Mouse (Mus musculus): Measurements from ENCODE around the gene Galnt18. TPM values are rescaled to one million over a fixed set of nuclear protein-coding genes. Genes with fewer than 3 reads are reported as not detected.
A peak's percentile ranks its signal among the peaks of the same experiment; 100 is the strongest.

The Galnt18 gene
- total and polyA plus RNA-seq, 2 experiments from 2014 or later: 16.5 to 27.1 TPM

- no peak overlapping the region for H3K4me2 ChIP-seq (ENCODE audit: low read depth, low read length)
- 46% methylated on average over 7 of the region's 7 CpGs for WGBS
- H3K27ac ChIP-seq (ENCODE audit: low read depth): no peak overlapping the region
- H3K36me3 ChIP-seq (replicated peaks; ENCODE audit: control insufficient read depth, insufficient read depth, low read length): no peaks in the 10 kb centered on the region
- DNase-seq (ENCODE audit: low spot score) (no peak), ATAC-seq (ENCODE audit: insufficient read depth, low read depth) (no peak)
- H3K4me1 ChIP-seq (ENCODE audit: control insufficient read depth, insufficient read depth): peaks cover 16% of the 10 kb centered on the region
- no peaks in the 10 kb centered on the region for H3K9me3 ChIP-seq (replicated peaks; ENCODE audit: control insufficient read depth, low read length)
- H3K27me3 ChIP-seq (ENCODE audit: control insufficient read depth, insufficient read depth, low read length): no peaks in the 10 kb centered on the region
- no peak overlapping the region for H3K9ac ChIP-seq (replicated peaks; ENCODE audit: low read depth, low read length)
- H3K4me3 ChIP-seq (ENCODE audit: low read depth, low read length): no peak overlapping the region
- no peak for TF ChIP-seq EP300 (IDR thresholded peaks at IDR 0.05; ENCODE audit: low read depth)
- TF ChIP-seq CTCF (IDR thresholded peaks at IDR 0.05; ENCODE audit: low read depth): no peak
Observed at GRCm38 (mm10) chr7:111724730-111725129, 55.0 kb downstream of the Galnt18 start.

- Histone ChIP-seq H3K4me3 (ENCODE audit: low read depth, low read length) (no peak overlapping the region), H3K4me1 (ENCODE audit: control insufficient read depth, insufficient read depth) (peaks cover 16% of the 10 kb centered on the region), H3K27ac (ENCODE audit: low read depth) (no peak overlapping the region), H3K4me2 (ENCODE audit: low read depth, low read length) (no peak overlapping the region), H3K36me3 (replicated peaks; ENCODE audit: control insufficient read depth, insufficient read depth, low read length) (no peaks in the 10 kb centered on the region), H3K27me3 (ENCODE audit: control insufficient read depth, insufficient read depth, low read length) (no peaks in the 10 kb centered on the region), H3K9me3 (replicated peaks; ENCODE audit: control insufficient read depth, low read length) (no peaks in the 10 kb centered on the region), H3K9ac (replicated peaks; ENCODE audit: low read depth, low read length) (no peak overlapping the region)
- ATAC-seq (ENCODE audit: insufficient read depth, low read depth) (no peak), DNase-seq (ENCODE audit: low spot score) (no peak)
- 83% methylated on average over 4 of the region's 4 CpGs for WGBS
- TF ChIP-seq CTCF (IDR thresholded peaks at IDR 0.05; ENCODE audit: low read depth) (no peak), EP300 (IDR thresholded peaks at IDR 0.05; ENCODE audit: low read depth) (no peak)
Observed at GRCm38 (mm10) chr7:111724004-111724403, 55.8 kb downstream of the Galnt18 start.

- Histone ChIP-seq H3K4me2 (ENCODE audit: low read depth, low read length) (no peak overlapping the region), H3K27ac (ENCODE audit: low read depth) (peak overlapping the region; percentile 73), H3K27me3 (ENCODE audit: control insufficient read depth, insufficient read depth, low read length) (no peaks in the 10 kb centered on the region), H3K9me3 (replicated peaks; ENCODE audit: control insufficient read depth, low read length) (no peaks in the 10 kb centered on the region), H3K9ac (replicated peaks; ENCODE audit: low read depth, low read length) (no peak overlapping the region), H3K4me1 (ENCODE audit: control insufficient read depth, insufficient read depth) (peaks cover 16% of the 10 kb centered on the region), H3K36me3 (replicated peaks; ENCODE audit: control insufficient read depth, insufficient read depth, low read length) (no peaks in the 10 kb centered on the region), H3K4me3 (ENCODE audit: low read depth, low read length) (no peak overlapping the region)
- ATAC-seq (ENCODE audit: insufficient read depth, low read depth) (no peak), DNase-seq (ENCODE audit: low spot score) (no peak)
- 79% methylated on average over 5 of the region's 5 CpGs for WGBS
- TF ChIP-seq CTCF (IDR thresholded peaks at IDR 0.05; ENCODE audit: low read depth): no peak
- no peak for TF ChIP-seq EP300 (IDR thresholded peaks at IDR 0.05; ENCODE audit: low read depth)
Observed at GRCm38 (mm10) chr7:111721308-111721698, 58.5 kb downstream of the Galnt18 start.

DNA sequence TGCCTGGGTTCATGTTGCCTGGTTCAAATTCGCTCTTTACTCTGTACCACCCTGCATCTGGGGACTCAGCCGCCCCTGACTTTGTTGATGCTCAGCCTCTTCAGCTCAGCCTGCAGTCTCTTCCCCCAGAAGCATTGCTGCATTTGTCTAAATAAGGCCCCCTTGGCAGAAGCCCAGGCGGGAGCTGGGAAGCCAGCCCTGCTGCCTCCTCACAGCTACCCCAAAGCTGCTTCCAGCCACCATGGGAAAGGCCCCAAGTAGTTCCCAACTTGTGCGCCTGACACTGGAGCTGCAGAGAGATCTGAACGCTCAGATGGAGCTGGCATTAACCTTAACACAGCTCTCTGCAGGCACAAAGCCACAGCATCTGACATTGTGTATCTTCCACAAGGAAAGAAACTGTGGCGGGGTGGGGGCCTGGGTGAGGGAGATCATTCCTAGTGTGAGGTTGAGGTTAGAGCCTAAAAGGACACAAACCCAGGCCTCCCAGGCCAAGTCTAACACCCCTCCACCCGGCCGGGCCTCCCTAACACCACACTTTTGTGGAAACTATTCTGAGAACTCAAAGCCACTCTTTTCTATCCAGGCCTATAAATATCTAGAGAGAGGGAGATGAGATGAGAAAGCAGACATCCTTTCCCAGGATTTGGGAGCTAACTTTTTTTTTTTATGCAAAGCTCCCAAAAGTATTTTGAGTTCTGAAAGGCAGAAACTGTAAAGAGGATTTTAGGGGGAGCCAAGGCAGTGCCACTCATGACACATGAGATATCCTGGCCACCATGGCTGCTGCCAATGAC is 59.1 kb downstream of the Galnt18 start:
- no peak overlapping the region for H3K4me2 ChIP-seq (ENCODE audit: low read depth, low read length)
- no peaks in the 10 kb centered on the region for H3K27me3 ChIP-seq (ENCODE audit: control insufficient read depth, insufficient read depth, low read length)
- H3K36me3 ChIP-seq (replicated peaks; ENCODE audit: control insufficient read depth, insufficient read depth, low read length): no peaks in the 10 kb centered on the region
- no peak overlapping the region for H3K4me3 ChIP-seq (ENCODE audit: low read depth, low read length)
- ATAC-seq (ENCODE audit: insufficient read depth, low read depth): no peak
- no peaks in the 10 kb centered on the region for H3K9me3 ChIP-seq (replicated peaks; ENCODE audit: control insufficient read depth, low read length)
- TF ChIP-seq EP300 (IDR thresholded peaks at IDR 0.05; ENCODE audit: low read depth) (no peak), CTCF (IDR thresholded peaks at IDR 0.05; ENCODE audit: low read depth) (no peak)
- no peak for DNase-seq (ENCODE audit: low spot score)
- WGBS: 38% methylated on average over 8 of the region's 8 CpGs
- peaks cover 16% of the 10 kb centered on the region for H3K4me1 ChIP-seq (ENCODE audit: control insufficient read depth, insufficient read depth)
- H3K9ac ChIP-seq (replicated peaks; ENCODE audit: low read depth, low read length): no peak overlapping the region
- H3K27ac ChIP-seq (ENCODE audit: low read depth): peak overlapping the region; percentile 73

- no peak overlapping the region for H3K4me2 ChIP-seq (ENCODE audit: low read depth, low read length)
- H3K9ac ChIP-seq (replicated peaks; ENCODE audit: low read depth, low read length): no peak overlapping the region
- H3K4me1 ChIP-seq (ENCODE audit: control insufficient read depth, insufficient read depth): peaks cover 16% of the 10 kb centered on the region
- H3K27ac ChIP-seq (ENCODE audit: low read depth): no peak overlapping the region
- no peak for TF ChIP-seq EP300 (IDR thresholded peaks at IDR 0.05; ENCODE audit: low read depth)
- H3K4me3 ChIP-seq (ENCODE audit: low read depth, low read length): no peak overlapping the region
- DNase-seq (ENCODE audit: low spot score): no peak
- H3K36me3 ChIP-seq (replicated peaks; ENCODE audit: control insufficient read depth, insufficient read depth, low read length): no peaks in the 10 kb centered on the region
- H3K27me3 ChIP-seq (ENCODE audit: control insufficient read depth, insufficient read depth, low read length): no peaks in the 10 kb centered on the region
- 53% methylated on average over 4 of the region's 4 CpGs for WGBS
- peak; percentile 24; the same call in 1 of the 2 replicates for ATAC-seq (ENCODE audit: insufficient read depth, low read depth)
- no peaks in the 10 kb centered on the region for H3K9me3 ChIP-seq (replicated peaks; ENCODE audit: control insufficient read depth, low read length)
Observed at GRCm38 (mm10) chr7:111718900-111719299, 60.9 kb downstream of the Galnt18 start.
